12 mouse cellular contexts compared by ENCODE assay signal in the genomic region with DNA sequence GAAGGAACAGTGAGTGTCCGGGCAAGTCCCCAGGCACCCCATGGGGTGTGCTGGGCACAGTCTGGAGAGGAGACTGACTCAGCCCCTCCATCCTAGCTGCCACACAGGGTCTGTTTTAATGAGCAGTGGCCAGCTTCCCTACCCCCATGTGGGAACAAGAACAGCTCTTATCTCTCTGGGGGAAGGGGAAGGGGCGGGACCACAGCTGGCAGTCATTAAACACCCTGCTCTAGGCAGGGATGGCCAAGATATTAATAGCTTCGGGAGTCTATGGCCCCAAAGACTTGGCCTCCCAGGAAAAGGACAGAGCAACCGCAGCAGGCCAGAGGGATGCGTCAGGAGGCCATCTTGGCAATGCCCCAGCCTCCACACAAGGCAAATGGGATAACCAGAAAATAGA. TPM values are rescaled to one million over a fixed set of nuclear protein-coding genes. Genes with fewer than 3 reads are reported as not detected.
DNase-seq lines count a peak whose midpoint lies in the region; ATAC-seq and TF ChIP-seq lines count a peak whose summit lies in the region.
"Had no signal": no experiment of that assay in that cellular context is flagged by ENCODE, and none has a peak within 500 bp of the region (broad histone marks: within the 10 kb centered on the region; RNA-seq: fewer than 3 reads in every experiment).

No protein-coding gene starts in this region.

- no peaks in the 10 kb centered on the region for H3K9me3 ChIP-seq in embryonic facial prominence, embryonic 14.5 days (ENCODE audit: control insufficient read depth, low read length)
- H3K9me3 ChIP-seq in embryonic facial prominence, embryonic 10.5 days, result no peaks in the 10 kb centered on the region
- no peaks in the 10 kb centered on the region for H3K9me3 ChIP-seq in heart, embryonic 10.5 days
- H3K9me3 ChIP-seq in lung, embryonic 14.5 days (ENCODE audit: low read depth, low read length), result no peaks in the 10 kb centered on the region
- no peaks in the 10 kb centered on the region for H3K9me3 ChIP-seq in hindbrain, embryonic 16.5 days (ENCODE audit: control insufficient read depth, low read length)
- H3K9me3 ChIP-seq: liver, embryonic 13.5 days had no signal

- ATAC-seq in embryonic facial prominence, embryonic 14.5 days (ENCODE audit: low read depth), result no peak
- peak; percentile 36; the same call in 1 of the 2 replicates for ATAC-seq in lung, embryonic 14.5 days (ENCODE audit: insufficient read depth)
- no peak for ATAC-seq in hindbrain, embryonic 16.5 days
- no peak for ATAC-seq in frontal cortex, adult (ENCODE audit: low TSS enrichment)
- ATAC-seq: forebrain, embryonic 14.5 days had no signal

- peaks cover 36% of the 10 kb centered on the region for H3K27me3 ChIP-seq in embryonic facial prominence, embryonic 14.5 days (replicated peaks; ENCODE audit: control insufficient read depth, insufficient read depth, low read length)
- peaks cover 39% of the 10 kb centered on the region for H3K27me3 ChIP-seq in embryonic facial prominence, embryonic 10.5 days (replicated peaks; ENCODE audit: low read depth, poor library complexity, severe bottlenecking)
- H3K27me3 ChIP-seq in heart, embryonic 10.5 days (ENCODE audit: insufficient read depth, poor library complexity, severe bottlenecking), result peaks cover 44% of the 10 kb centered on the region
- peaks cover 22% of the 10 kb centered on the region for H3K27me3 ChIP-seq in lung, embryonic 14.5 days (ENCODE audit: insufficient read depth, low read length)
- H3K27me3 ChIP-seq in hindbrain, embryonic 16.5 days (replicated peaks; ENCODE audit: control insufficient read depth, insufficient read depth, low read length), result peaks cover 5% of the 10 kb centered on the region

- no peaks in the 10 kb centered on the region for H3K36me3 ChIP-seq in embryonic facial prominence, embryonic 14.5 days (ENCODE audit: control insufficient read depth, insufficient read depth, low read length)
- no peaks in the 10 kb centered on the region for H3K36me3 ChIP-seq in embryonic facial prominence, embryonic 10.5 days (replicated peaks)
- H3K36me3 ChIP-seq in heart, embryonic 10.5 days, result no peaks in the 10 kb centered on the region
- no peaks in the 10 kb centered on the region for H3K36me3 ChIP-seq in lung, embryonic 14.5 days (ENCODE audit: insufficient read depth)
- H3K36me3 ChIP-seq in hindbrain, embryonic 16.5 days (ENCODE audit: control insufficient read depth, insufficient read depth, low read length), result no peaks in the 10 kb centered on the region
- H3K36me3 ChIP-seq: liver, embryonic 13.5 days had no signal

- no peak overlapping the region for H3K4me3 ChIP-seq in embryonic facial prominence, embryonic 14.5 days (ENCODE audit: low read depth, low read length)
- H3K4me3 ChIP-seq in embryonic facial prominence, embryonic 10.5 days, result no peak overlapping the region
- H3K4me3 ChIP-seq in heart, embryonic 10.5 days, result no peak overlapping the region
- no peak overlapping the region for H3K4me3 ChIP-seq in lung, embryonic 14.5 days (ENCODE audit: low read depth, low read length)
- H3K4me3 ChIP-seq in hindbrain, embryonic 16.5 days (ENCODE audit: low read length), result no peak overlapping the region
- H3K4me3 ChIP-seq: liver, embryonic 13.5 days had no signal

- DNase-seq in embryonic facial prominence, embryonic 14.5 days (ENCODE audit: low spot score), result peak; percentile 28
- DNase-seq in embryonic facial prominence, embryonic 10.5 days (ENCODE audit: low spot score), result no peak
- DNase-seq in MEL-GATA-1-ER (ENCODE audit: extremely low read depth, low read depth), result peak; percentile 39
- DNase-seq in heart, embryonic 10.5 days (ENCODE audit: low spot score), result no peak
- peak; percentile 44 for DNase-seq in lung, embryonic 14.5 days
- no peak for DNase-seq in cerebellum, adult 9-10 months
- DNase-seq: cerebellum, postnatal 25 days; liver, embryonic 13.5 days had no signal

- no peak overlapping the region for H3K4me2 ChIP-seq in embryonic facial prominence, embryonic 14.5 days (ENCODE audit: low read depth, low read length)
- no peak overlapping the region for H3K4me2 ChIP-seq in lung, embryonic 14.5 days
- no peak overlapping the region for H3K4me2 ChIP-seq in hindbrain, embryonic 16.5 days (ENCODE audit: low read length)
- H3K4me2 ChIP-seq: liver, embryonic 13.5 days had no signal

- H3K27ac ChIP-seq in embryonic facial prominence, embryonic 14.5 days (replicated peaks; ENCODE audit: low read depth, low read length), result no peak overlapping the region
- no peak overlapping the region for H3K27ac ChIP-seq in embryonic facial prominence, embryonic 10.5 days (replicated peaks)
- H3K27ac ChIP-seq in heart, embryonic 10.5 days, result peak overlapping the region; percentile 69
- no peak overlapping the region for H3K27ac ChIP-seq in lung, embryonic 14.5 days (ENCODE audit: low read depth)
- H3K27ac ChIP-seq in hindbrain, embryonic 16.5 days (ENCODE audit: low read depth, low read length), result no peak overlapping the region
- H3K27ac ChIP-seq: liver, embryonic 13.5 days had no signal

- H3K4me1 ChIP-seq in embryonic facial prominence, embryonic 14.5 days (ENCODE audit: control insufficient read depth, insufficient read depth, low read length), result peaks cover 4% of the 10 kb centered on the region; the same call in 1 of the 2 replicates
- H3K4me1 ChIP-seq in embryonic facial prominence, embryonic 10.5 days, result peaks cover 34% of the 10 kb centered on the region
- H3K4me1 ChIP-seq in heart, embryonic 10.5 days, result peaks cover 46% of the 10 kb centered on the region
- H3K4me1 ChIP-seq in lung, embryonic 14.5 days (ENCODE audit: insufficient read depth), result peaks cover 9% of the 10 kb centered on the region
- H3K4me1 ChIP-seq in hindbrain, embryonic 16.5 days (ENCODE audit: control insufficient read depth, insufficient read depth, low read depth, low read length), result peaks cover 10% of the 10 kb centered on the region; the same call in 1 of the 2 replicates

- 62% methylated on average over 5 of the region's 5 CpGs for WGBS in embryonic facial prominence, embryonic 14.5 days
- WGBS in embryonic facial prominence, embryonic 10.5 days, result 67% methylated on average over 5 of the region's 5 CpGs
- WGBS in heart, embryonic 10.5 days, result 30% methylated on average over 5 of the region's 5 CpGs
- 29% methylated on average over 5 of the region's 5 CpGs for WGBS in lung, embryonic 14.5 days
- WGBS in hindbrain, embryonic 16.5 days, result 61% methylated on average over 5 of the region's 5 CpGs

- H3K9ac ChIP-seq in embryonic facial prominence, embryonic 14.5 days (ENCODE audit: low read depth, low read length), result no peak overlapping the region
- H3K9ac ChIP-seq in lung, embryonic 14.5 days, result no peak overlapping the region
- H3K9ac ChIP-seq in hindbrain, embryonic 16.5 days (ENCODE audit: low read depth, low read length), result no peak overlapping the region
- H3K9ac ChIP-seq: liver, embryonic 13.5 days had no signal

- TF ChIP-seq CTCF in lung, embryonic 14.5 days (IDR thresholded peaks at IDR 0.05; ENCODE audit: low read depth), result no peak

RNA-seq across cellular contexts. Expression of a gene that starts 29.8 kb away (rescaled TPM):
- polyA plus RNA-seq in embryonic facial prominence, embryonic 14.5 days (2014; fragmentation: Nextera tagmentation; extraction: Ambion mirVana), result 0.26 and 0.64 TPM in 2 replicates
- 0.16 and 0.33 TPM in 2 replicates for polyA plus RNA-seq in embryonic facial prominence, embryonic 10.5 days (2016; fragmentation: Nextera tagmentation; extraction: Ambion mirVana)
- 0.30 and 0.63 TPM in 2 replicates for polyA plus RNA-seq in heart, embryonic 10.5 days (2016; fragmentation: Nextera tagmentation; extraction: Ambion mirVana)
- 0.47 and 0.54 TPM in 2 replicates for polyA plus RNA-seq in lung, embryonic 14.5 days (2014; fragmentation: Nextera tagmentation; extraction: Ambion mirVana)
- polyA plus RNA-seq in hindbrain, embryonic 16.5 days (2015; fragmentation: Nextera tagmentation; extraction: Ambion mirVana), result 0.49 and 0.80 TPM in 2 replicates

RNA-seq across cellular contexts. Expression of a gene that starts 30.4 kb away (rescaled TPM):
- polyA plus RNA-seq in embryonic facial prominence, embryonic 14.5 days (2014; fragmentation: Nextera tagmentation; extraction: Ambion mirVana), result 0.84 and 1.7 TPM in 2 replicates
- polyA plus RNA-seq in embryonic facial prominence, embryonic 10.5 days (2016; fragmentation: Nextera tagmentation; extraction: Ambion mirVana), result not detected in 2 replicates
- not detected in 2 replicates for polyA plus RNA-seq in heart, embryonic 10.5 days (2016; fragmentation: Nextera tagmentation; extraction: Ambion mirVana)
- polyA plus RNA-seq in lung, embryonic 14.5 days (2014; fragmentation: Nextera tagmentation; extraction: Ambion mirVana), result not detected in 2 replicates
- 0.16 TPM in 1 of 2 replicates, not detected in the other for polyA plus RNA-seq in hindbrain, embryonic 16.5 days (2015; fragmentation: Nextera tagmentation; extraction: Ambion mirVana)
- polyA plus RNA-seq: neural tube, embryonic 14.5 days had no signal

RNA-seq across cellular contexts. Expression of a gene that starts 33.0 kb away (rescaled TPM):
- 10.9 and 12.4 TPM in 2 replicates for polyA plus RNA-seq in embryonic facial prominence, embryonic 14.5 days (2014; fragmentation: Nextera tagmentation; extraction: Ambion mirVana)
- polyA plus RNA-seq in embryonic facial prominence, embryonic 10.5 days (2016; fragmentation: Nextera tagmentation; extraction: Ambion mirVana), result 14.9 and 17.8 TPM in 2 replicates
- polyA plus RNA-seq in heart, embryonic 10.5 days (2016; fragmentation: Nextera tagmentation; extraction: Ambion mirVana), result 7.0 and 8.8 TPM in 2 replicates
- polyA plus RNA-seq in lung, embryonic 14.5 days (2014; fragmentation: Nextera tagmentation; extraction: Ambion mirVana), result 8.1 and 9.6 TPM in 2 replicates
- polyA plus RNA-seq in hindbrain, embryonic 16.5 days (2015; fragmentation: Nextera tagmentation; extraction: Ambion mirVana), result 29.2 and 30.4 TPM in 2 replicates

RNA-seq across cellular contexts. Expression of a gene that starts 37.8 kb away (rescaled TPM):
- 149 and 159 TPM in 2 replicates for polyA plus RNA-seq in embryonic facial prominence, embryonic 14.5 days (2014; fragmentation: Nextera tagmentation; extraction: Ambion mirVana)
- 91.0 and 92.4 TPM in 2 replicates for polyA plus RNA-seq in embryonic facial prominence, embryonic 10.5 days (2016; fragmentation: Nextera tagmentation; extraction: Ambion mirVana)
- 115 and 138 TPM in 2 replicates for polyA plus RNA-seq in heart, embryonic 10.5 days (2016; fragmentation: Nextera tagmentation; extraction: Ambion mirVana)
- polyA plus RNA-seq in lung, embryonic 14.5 days (2014; fragmentation: Nextera tagmentation; extraction: Ambion mirVana), result 105 and 109 TPM in 2 replicates
- polyA plus RNA-seq in hindbrain, embryonic 16.5 days (2015; fragmentation: Nextera tagmentation; extraction: Ambion mirVana), result 171 and 184 TPM in 2 replicates

RNA-seq across cellular contexts. Expression of a gene that starts 46.7 kb away (rescaled TPM):
- 61.7 and 66.7 TPM in 2 replicates for polyA plus RNA-seq in embryonic facial prominence, embryonic 14.5 days (2014; fragmentation: Nextera tagmentation; extraction: Ambion mirVana)
- polyA plus RNA-seq in embryonic facial prominence, embryonic 10.5 days (2016; fragmentation: Nextera tagmentation; extraction: Ambion mirVana), result 61.2 and 62.9 TPM in 2 replicates
- 48.7 and 49.8 TPM in 2 replicates for polyA plus RNA-seq in heart, embryonic 10.5 days (2016; fragmentation: Nextera tagmentation; extraction: Ambion mirVana)
- polyA plus RNA-seq in lung, embryonic 14.5 days (2014; fragmentation: Nextera tagmentation; extraction: Ambion mirVana), result 70.4 and 74.2 TPM in 2 replicates
- polyA plus RNA-seq in hindbrain, embryonic 16.5 days (2015; fragmentation: Nextera tagmentation; extraction: Ambion mirVana), result 43.2 and 44.4 TPM in 2 replicates

Comparison
In these comparisons a context has a peak if more than half of its experiments do, and no peak if none do; other contexts are left out.
1. DNase-seq: peak in embryonic facial prominence, embryonic 14.5 days (single experiment), MEL-GATA-1-ER (single experiment) and lung, embryonic 14.5 days (single experiment); none in embryonic facial prominence, embryonic 10.5 days (single experiment), heart, embryonic 10.5 days (single experiment) and cerebellum, adult 9-10 months (single experiment).